Mouse (Mus musculus) adrenal gland, adult 18-20 months (tissue): Measurements from ENCODE around the gene Plcd1. TPM values are rescaled to one million over a fixed set of nuclear protein-coding genes. Genes with fewer than 3 reads are reported as not detected.
A peak's percentile ranks its signal among the peaks of the same experiment; 100 is the strongest.

Source experiments
- DNase-seq, 2 experiments: peaks; one replicate each; pipeline ENCODE4 v3.0.0; 2021 to 2022; ENCODE audit warnings: low spot score in 2 of 2
- total RNA-seq, 2 experiments: library from RNA; stranded (reverse); gene quantifications; 1 replicate in 1 of 2; 2 replicates in 1 of 2; pipeline ENCODE4 v1.2.3; 2021

Gene Plcd1
- total RNA-seq, 2 experiments from 2014 or later = 7.0 to 10.9 TPM

DNA sequence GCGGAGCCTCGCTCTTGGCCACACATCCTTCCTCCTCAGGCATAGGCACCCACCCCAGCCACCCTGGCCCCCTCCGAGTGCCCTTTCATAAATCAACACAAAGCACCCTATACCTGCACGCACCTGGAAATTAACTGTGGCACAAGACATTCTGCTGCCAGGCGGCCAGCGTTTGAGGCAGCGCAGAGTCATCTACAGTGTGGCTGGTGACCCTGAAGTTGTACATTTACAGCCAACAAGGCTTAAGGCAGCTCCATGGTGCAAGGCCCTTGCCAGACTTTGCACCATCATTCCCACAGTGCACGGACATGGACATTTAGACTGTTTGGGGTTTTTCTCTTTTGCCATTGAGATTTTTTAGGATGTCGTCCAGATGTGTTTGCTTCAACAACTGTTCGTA lies 32.6 kb downstream of the Plcd1 start:
- DNase-seq = no peak

DNA sequence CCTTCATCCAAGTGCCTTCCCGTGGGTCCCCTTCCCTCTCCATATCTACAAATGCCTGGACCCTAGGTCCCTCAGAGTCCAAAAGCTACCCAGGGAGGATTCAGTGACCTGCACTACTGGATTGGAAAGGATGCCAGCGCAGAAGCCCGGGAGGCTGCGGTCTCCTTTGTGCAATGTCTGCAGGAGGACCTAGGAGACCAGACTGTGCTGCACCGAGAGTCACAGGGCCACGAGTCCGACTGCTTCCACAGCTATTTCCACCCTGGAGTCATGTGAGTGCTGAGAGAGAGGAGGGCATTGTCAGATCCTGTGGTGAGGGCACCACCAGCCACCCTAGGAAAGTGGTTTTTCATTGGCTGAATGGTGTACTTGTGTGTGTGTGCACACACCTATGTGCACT lies 35.1 kb downstream of the Plcd1 start:
- DNase-seq = no peak

DNA sequence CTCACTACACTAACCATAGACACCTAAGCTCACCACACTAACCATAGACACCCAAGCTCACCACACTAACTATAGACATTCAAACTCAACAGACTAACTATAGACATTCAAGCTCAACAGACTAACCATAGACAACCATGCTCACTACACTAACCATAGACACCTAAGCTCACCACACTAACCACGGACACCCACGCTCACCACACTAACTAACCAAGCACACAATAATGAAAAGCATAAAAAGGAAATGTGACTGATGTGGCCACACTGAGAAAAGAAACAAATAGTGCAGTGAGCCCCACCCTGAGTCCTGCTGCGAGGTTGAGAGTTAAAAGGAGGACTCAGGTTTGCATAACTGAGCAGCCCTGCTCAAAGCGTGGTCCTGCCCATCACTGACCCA lies 38.0 kb downstream of the Plcd1 start:
- DNase-seq = no peak

DNA sequence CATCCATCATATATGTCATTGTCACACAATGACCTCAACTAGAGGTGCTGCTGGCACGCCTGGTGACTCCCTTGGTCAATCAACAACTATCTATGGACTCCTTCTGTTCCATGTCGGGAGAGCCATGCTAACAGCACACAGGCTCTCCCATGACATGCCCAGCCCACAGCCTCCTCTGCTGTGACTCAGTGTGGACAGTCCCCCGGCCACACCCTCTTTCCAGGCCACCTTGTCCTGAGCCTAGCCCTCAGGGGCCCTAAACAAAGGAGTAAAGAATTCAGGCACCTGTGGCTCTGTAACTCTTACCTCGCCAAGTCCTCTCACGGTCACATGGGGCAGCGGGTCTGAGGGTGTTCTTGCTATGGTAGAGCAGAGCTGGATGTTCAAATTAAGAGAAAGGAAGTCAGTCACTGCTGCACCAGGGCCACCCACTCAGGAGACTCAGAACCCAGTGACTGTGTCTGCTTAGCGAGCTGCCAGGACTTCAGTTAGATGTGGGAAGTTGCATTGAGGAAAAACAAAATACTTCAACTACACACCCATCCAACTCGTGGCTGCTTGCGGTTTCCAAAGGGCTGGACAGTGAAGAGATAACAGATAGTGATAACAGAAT lies 39.2 kb downstream of the Plcd1 start:
- DNase-seq = no peak

DNA sequence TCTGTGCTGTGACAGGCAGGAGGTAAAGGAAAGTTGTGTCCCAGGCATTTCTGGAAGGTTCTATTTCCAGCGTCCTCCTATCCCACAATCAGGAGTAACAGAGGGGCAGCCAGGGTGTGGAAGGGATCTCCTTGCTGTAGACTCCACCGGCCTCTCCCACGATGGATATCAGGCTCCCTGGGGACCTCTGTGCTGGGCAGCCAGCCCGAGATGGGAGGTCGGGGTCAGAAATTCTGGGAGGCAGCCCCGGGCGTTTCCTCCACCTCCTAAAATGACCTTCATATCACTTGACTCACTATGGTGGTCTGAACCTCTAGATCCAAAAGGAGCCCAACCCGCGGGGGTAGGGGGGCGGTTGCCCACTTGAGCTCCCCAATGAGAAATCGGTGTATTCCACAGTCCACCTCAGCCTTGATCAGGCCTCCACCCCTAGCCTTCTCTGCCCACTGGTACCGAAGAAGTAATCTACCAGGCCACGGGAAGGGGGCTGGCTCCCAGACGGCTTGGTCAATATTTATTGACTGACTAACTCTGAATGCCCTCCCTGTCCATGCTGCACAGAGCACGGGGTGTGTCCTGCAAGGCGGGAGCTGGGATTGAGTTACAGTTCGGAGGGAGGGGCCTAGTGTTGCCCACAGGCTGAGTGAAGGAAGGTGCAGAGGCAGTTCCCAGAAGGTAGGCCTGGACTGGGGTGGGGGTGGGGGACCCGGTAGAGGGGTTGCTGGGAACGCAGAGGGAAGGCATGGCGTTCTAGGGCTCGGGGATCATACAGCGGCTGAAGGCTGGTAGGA lies 41.0 kb downstream of the Plcd1 start, which contains the start of gene Vill:
TSS of gene Vill (plus strand) at position 625 of the 791 bp plus-strand sequence.
- no peak for DNase-seq

DNA sequence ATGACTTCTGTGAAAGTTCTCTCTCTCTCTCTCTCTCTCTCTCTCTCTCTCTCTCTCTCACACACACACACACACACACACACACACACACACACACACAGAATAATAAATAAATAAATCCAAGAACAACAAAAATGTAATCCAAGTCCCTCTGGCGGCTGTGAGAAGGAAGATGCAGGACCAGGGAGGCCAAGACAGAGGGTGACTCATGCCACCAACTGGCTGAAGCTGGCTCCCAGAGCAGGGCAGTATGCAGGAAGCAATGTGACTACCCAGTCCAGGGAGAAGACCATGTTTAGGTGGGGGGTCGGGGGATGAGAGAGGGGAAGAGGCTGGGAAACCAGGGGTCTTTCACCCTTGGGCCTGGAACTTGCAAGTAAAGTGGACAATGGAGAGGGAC lies 42.1 kb downstream of the Plcd1 start:
- no peak for DNase-seq

DNA sequence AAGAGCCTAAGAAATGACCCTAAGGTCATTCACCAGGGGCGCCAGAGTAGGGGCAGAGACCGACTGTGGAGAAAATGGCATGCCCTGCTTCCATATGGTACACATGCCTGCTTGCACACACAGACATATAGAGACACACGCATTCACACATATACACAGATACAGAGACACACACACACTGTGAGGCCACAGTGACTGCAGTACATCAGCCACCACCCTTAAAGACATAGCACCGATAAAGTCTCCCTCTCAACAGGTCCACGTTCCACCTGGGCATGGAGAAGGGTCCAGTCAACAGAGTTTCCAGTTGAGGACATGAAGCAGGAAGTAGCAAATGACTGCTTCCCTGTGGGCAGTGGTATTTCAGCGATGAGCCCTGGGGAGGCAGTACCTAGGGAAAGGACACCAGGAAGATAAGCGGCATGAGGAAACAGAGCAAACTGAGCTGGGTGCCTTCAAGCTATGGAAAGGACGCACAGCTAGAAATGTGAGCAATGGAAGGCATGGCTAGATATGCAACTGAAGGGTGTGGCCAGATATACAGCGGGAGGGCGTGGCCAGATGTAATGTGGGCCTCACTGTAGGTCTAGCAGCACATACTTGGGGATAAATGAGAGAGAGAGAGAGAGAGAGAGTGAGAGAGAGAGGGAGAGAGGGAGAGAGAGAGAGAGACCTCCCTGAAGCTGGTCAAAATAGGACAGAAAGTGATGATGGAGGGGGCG lies 45.0 kb downstream of the Plcd1 start:
- DNase-seq = no peak

DNA sequence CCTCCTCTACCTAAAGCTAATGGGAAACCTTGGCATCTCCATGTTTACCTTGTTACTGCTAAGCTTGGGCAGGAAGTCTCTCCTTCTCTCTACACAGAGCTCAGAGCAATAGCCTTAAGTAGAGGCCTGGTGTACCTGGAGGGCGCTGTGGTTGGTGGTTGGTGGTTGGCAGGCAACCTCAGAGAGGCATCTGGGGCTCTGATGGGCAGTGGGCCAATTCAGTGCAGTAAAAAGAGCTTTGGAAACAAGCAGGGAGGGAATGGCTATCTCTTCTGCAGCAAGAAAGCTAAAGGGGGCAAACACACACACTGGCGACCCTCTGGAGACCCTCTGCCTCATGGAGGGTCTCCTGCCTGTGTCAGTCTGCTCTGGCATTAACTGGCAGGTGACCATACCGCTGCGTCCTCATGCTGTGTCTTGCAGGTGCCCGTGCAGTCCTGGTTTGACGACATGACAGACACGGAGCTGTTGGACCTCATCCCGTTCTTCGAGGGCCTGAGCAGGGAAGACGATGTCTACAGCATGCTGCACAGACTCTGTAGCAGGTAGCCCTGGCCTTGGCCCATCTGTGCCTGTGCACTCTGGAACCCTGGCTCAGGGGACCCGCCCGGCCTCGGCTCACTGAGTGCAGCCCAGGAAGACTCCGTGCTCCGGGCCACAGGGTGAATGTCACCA lies 53.1 kb downstream of the Plcd1 start:
- no peak for DNase-seq

DNA sequence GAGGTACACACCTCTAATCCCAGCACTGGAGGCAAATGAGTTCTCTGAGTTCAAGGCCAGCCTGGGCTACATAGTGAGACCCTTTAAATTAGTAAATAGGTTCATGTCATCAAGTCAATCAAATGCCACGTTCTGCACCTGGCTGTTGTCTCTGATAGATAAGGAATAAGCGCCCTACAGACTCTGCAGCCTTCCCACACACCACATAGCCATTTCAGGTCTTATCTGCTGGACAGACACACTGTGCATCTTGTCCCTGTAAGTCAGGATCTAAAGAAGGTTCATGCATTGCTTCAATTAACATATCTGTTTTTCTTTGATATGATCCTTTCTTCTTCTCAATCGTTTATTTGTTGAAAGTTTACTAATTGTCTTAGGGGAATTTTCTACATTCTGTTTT lies 54.7 kb downstream of the Plcd1 start:
- no peak for DNase-seq

DNA sequence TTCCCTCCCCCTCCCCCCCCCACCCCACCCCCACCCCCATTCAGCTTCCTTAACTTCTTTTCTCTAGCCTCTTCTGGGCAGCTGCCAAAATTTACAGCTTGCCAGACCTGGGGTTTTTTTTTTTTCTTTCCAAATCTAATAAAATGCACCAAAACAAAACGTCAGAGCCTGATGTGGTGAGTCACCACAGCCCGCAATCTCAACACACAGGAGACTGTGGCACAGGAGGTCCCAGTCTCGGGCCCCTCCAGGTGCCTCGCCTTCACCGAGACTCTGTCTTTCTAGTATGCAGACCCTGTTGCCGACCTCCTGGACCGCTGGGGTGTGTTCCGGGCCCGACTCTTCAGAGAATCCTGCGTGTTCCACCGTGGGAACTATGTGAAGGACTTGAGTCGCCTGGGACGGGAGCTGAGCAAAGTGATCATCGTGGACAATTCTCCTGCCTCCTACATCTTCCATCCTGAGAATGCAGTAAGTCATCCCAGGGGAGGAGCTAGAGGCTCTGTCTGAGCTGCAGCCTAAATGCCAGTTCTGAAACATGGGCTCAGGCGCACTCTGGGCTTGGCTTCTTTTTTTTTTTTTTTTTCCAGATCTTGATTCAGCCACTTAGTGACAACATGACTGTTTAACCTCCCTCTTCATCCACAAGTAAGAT lies 56.1 kb downstream of the Plcd1 start:
- no peak for DNase-seq

DNA sequence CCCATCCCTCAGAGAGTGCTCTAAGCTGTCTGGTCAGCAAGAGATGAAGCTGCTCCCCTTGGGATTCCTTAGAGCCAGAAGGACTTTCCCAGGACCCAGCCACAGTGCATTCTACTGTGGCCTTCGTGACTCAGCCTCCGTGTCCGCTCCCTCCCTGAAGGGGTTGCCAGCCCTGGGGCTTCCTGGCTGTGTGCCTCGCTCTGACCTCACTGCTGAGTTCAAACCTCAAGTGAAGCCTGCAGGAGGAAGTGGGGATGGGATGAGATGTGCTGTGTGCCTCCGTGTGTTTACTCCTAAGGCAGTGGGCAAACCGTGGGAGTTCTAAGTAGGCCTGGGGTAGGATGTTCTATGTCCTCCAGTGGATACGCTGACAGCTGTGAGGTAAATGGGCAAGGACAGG lies 57.5 kb downstream of the Plcd1 start:
- peak; percentile 61 to 63 for DNase-seq

DNA sequence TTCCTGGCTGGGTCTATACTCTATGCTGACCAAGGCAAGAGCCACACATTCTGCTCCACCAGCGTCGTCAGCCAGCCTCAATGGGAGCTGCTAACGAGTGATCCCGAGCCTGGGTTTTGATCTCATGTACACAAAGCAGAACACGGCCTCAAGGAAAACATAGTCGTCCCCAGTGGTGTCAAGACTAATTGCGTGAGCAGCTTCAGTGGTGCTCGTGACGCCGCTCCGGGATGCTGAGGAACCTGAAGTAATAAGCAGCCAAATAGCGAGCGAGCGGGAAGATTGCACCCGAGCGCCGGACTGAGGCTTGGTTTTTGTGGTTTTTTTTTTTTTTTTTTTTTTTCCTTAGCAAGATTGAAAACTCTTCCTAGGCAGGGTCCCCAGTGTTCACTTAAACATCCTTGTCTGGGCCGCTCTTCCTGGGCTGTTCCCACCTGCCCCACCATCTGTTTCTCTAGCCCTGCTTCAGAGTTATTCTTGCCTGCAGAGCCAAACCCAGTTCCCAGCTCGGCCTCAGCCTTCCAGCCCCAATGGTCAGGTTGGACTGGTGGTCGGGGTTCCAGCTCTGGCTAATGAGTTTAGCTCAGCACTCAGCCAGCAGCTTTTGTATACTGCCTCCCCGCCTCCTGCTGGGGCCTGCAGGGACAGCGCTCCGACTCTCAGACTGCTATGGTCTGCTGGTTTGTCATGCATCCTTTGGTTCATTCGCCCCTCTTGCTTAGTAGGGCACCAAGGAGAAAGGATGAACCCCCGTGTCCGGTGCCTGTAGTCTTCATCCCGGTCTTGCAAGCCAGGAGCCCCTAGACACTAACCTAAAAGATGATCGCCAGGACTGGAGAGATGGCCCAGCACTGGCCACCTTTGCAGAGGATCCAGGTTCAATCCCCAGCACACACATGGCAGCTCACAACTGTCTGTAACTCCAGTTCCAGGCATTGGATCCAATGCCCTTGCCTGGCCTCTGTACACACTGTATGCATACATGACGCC lies 58.3 kb downstream of the Plcd1 start:
- no peak for DNase-seq

DNA sequence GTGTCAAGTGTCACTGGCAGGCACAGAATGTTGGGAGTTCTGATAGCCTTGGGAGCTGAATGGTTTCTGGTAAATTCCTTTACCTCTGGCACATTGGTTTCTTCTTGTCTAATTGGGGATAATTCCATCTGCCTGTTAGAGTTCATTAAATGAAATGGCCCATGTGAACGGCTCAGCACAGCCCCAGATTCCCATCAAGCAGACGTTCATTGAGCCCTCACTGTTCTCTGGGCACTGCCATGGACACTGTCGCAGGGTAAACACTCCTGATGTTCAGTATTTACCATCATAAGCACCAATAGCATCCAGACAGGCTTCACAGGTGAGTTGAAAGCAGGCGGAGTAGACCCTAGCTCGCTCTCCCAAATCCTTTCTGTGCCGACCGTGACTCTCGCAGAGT lies 59.2 kb downstream of the Plcd1 start:
- no peak for DNase-seq

DNA sequence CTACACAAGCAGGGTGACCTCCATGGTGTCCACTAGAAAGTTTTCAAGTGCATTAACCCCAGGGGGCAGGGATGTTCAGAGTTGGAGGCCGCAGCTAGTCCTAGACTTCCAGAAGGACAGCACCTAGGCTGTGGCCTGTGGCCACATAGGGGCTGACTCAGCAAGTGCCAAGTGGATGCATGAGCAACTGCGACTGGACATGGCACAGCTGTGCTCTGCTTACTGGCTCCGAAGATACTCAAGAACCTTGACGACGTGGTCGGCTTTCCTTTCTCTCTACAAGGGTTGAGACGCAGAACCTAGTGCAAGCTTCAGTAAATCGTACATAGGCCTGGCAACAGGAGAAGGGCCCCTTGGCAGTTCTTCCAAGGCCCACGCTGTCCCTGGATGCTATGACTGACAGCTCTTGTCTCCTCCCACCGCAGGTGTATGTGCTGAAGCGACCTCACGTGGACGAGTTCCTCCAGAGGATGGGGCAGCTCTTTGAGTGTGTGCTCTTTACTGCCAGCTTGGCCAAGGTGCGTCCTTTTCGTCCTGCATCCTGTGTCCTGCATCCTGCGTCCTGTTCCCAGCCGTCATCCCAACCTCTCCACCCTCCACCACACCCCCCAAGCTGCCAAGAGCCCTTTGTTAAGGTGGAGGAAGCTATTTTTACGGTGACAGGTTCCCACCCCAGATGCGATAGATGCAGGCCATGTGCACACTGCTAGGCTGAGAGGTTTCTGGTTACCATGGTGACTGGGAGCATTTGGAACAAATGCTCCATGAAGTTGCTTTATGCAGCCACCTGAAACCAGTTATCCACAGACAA lies 60.0 kb downstream of the Plcd1 start:
- no peak for DNase-seq

DNA sequence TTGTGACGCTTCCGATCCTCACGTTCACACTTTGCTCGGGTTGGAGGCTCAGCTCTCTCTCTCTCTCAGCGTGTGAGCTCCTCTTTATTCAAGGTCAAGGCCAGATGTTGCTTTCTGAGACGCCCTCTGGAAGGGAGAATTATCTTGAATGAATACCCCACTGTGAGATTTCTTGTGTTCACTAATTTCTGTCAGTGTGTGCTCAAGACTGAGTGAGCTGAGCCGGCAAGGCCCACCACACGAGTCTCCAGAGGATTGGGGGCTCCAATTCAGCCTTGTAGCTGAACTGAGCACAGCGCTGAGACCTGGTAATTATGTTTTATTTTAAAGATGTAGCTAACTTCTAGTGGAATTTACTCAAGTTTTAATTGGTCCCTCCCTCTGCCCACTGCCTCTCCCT lies 60.8 kb downstream of the Plcd1 start:
- DNase-seq = no peak

DNA sequence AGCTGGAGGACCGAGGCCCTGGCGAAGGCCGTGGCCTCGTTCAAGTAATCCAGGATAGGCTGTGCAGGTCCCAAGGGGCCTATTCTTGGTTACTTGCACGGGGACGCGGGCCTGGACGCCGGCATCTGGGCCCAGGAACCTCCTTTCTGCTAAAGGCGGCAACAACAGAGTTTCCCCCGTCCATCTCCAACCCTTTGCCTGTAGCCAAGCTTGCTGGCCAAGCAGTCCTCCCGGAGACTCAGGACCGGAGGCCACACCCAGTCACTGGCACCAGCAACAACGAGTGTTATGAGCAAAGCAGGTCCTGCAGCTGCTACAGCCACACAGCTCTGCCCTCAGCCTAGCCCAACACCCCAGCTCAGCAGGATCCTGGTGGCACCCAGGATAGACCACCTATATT lies 61.5 kb downstream of the Plcd1 start:
- DNase-seq = peak; percentile 8 to 38

DNA sequence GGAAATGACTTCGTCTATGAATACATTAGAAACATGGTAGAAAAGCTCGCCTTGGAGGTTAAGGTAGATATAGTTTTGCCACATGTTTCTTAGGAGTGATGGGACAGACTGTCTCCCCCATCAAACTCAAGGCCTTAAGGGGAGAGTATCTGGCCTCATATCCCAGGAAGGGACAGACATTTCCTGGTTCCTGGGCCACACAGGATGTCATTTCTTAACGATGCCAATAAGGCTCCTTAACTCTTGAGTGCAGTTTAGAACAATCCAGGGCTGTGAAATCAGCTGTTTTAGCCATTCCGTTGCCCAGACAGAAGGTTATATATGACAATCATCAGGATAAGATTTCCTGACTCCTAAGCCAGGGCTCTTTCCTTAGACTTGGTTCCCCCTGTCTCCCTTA lies 62.3 kb downstream of the Plcd1 start:
- DNase-seq = no peak

DNA sequence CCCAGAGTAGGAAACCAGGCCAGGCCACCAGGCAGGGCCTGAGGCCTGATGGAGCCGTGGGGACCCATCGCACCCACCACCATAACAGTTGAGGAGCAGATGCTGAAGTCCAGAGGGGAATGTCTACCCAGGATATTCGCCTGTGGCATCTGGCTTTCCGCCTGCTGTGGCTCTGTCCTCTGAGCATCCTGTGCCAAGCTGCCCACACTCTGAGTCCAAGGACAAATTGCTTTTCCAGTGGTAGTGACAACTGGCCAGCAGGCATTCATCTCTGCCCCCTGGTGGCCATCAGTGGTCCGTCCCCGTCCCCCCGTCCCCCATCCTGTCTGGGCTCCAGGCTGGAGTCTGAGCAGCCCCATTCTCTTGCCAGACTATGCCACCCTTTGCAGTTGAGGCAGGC lies 63.7 kb downstream of the Plcd1 start:
- peak; percentile 75 to 76 for DNase-seq
